Comparison of ENCODE assay signal across 7 mouse cellular contexts in the genomic region with DNA sequence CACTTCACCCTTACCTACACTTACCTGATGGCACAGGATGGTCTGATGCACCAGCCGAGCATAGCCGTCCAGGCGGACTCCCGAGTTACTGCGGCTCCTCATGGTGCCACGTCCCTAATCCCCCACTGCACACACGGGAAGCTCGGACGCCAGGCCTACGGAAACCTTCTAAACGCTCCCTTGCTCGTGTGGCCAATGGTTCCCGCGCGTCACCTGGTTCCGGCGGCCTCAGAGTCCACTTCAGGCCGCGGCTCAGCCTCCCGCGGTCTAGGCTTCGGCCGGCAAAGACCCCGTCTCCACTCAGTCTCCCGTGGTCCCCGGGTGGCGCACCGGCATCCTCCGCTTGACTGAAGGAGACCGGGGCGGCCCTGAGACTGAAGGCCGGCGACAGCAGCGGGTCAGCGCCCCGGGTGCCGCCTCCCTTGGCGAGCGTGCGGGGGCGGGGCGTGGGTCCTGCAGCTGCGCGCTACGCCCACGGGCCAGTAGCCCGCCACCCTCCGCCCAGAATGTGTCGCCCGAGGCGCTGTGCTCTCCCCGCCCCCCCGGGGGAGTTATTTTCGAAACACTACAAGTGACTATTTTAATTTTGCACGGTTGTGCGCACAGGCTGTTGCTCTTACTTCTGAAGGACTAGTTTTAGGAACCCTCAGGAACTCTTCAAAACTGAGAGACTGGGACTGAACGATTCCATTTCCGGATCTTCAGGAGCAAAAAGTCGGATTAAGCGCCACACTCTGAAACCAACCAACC. TPM values are rescaled to one million over a fixed set of nuclear protein-coding genes. Genes with fewer than 3 reads are reported as not detected.
DNase-seq lines count a peak whose midpoint lies in the region; ATAC-seq and TF ChIP-seq lines count a peak whose summit lies in the region.

TSS of gene Phka1 (minus strand) at position 424 of the 750 bp plus-strand sequence.

- H3K9ac ChIP-seq in embryonic facial prominence, embryonic 13.5 days, result peak within 1 kb of the TSS; percentile 72
- peak within 1 kb of the TSS; percentile 74 for H3K9ac ChIP-seq in heart, adult 2 months (ENCODE audit: low read depth, low read length)
- peak within 1 kb of the TSS; percentile 66 for H3K9ac ChIP-seq in limb, embryonic 13.5 days
- H3K9ac ChIP-seq in midbrain, embryonic 15.5 days, result peak within 1 kb of the TSS; percentile 51

- no peaks in the 10 kb centered on the region for H3K36me3 ChIP-seq in embryonic facial prominence, embryonic 13.5 days
- H3K36me3 ChIP-seq in heart, adult 2 months (ENCODE audit: control insufficient read depth, insufficient read depth, low read length), result no peaks in the 10 kb centered on the region
- H3K36me3 ChIP-seq in limb, embryonic 13.5 days, result no peaks in the 10 kb centered on the region
- H3K36me3 ChIP-seq in midbrain, embryonic 15.5 days (replicated peaks), result no peaks in the 10 kb centered on the region
- H3K36me3 ChIP-seq in spleen, adult 2 months (ENCODE audit: control insufficient read depth, insufficient read depth, low read length), result no peaks in the 10 kb centered on the region

- peak; percentile 52; the same call in 1 of the 2 replicates for ATAC-seq in embryonic facial prominence, embryonic 13.5 days (ENCODE audit: insufficient number of reproducible peaks, insufficient read depth, low FRiP score, low TSS enrichment, low read depth)
- peak; percentile 89 for ATAC-seq in limb, embryonic 13.5 days (ENCODE audit: low FRiP score, low read depth)
- ATAC-seq in midbrain, embryonic 15.5 days (replicated peaks), result peak; percentile 91

- peak; percentile 48 to 55 for DNase-seq in adrenal gland, postnatal 4 days (ENCODE audit: low spot score in 2 of 2)
- DNase-seq in heart, adult 2 months, result peak; percentile 91 to 93
- DNase-seq in kidney, adult 9 months, result peak; percentile 82
- peak; percentile 33 to 78 for DNase-seq in spleen, adult 2 months (ENCODE audit: low read depth in 1 of 2, low spot score in 2 of 2)

- peaks cover 35% of the 10 kb centered on the region for H3K27me3 ChIP-seq in embryonic facial prominence, embryonic 13.5 days
- no peaks in the 10 kb centered on the region for H3K27me3 ChIP-seq in heart, adult 2 months (ENCODE audit: control insufficient read depth, insufficient read depth, low read length)
- peaks cover 33% of the 10 kb centered on the region for H3K27me3 ChIP-seq in limb, embryonic 13.5 days
- H3K27me3 ChIP-seq in midbrain, embryonic 15.5 days (replicated peaks), result peaks cover 3% of the 10 kb centered on the region; the same call in 1 of the 2 replicates
- H3K27me3 ChIP-seq in spleen, adult 2 months (ENCODE audit: control insufficient read depth, insufficient read depth, low read length), result no peaks in the 10 kb centered on the region

- no peaks in the 10 kb centered on the region for H3K4me1 ChIP-seq in embryonic facial prominence, embryonic 13.5 days
- peaks cover 5% of the 10 kb centered on the region for H3K4me1 ChIP-seq in heart, adult 2 months (ENCODE audit: control insufficient read depth, insufficient read depth, low read length)
- H3K4me1 ChIP-seq in limb, embryonic 13.5 days, result no peaks in the 10 kb centered on the region
- H3K4me1 ChIP-seq in midbrain, embryonic 15.5 days, result peaks cover 7% of the 10 kb centered on the region; the same call in 1 of the 2 replicates
- no peaks in the 10 kb centered on the region; the same call in 1 of the 2 replicates for H3K4me1 ChIP-seq in spleen, adult 2 months (ENCODE audit: control insufficient read depth, insufficient read depth, insufficient read length)

- peak; percentile 56 for TF ChIP-seq POLR2A in heart, adult 2 months (IDR thresholded peaks at IDR 0.05; ENCODE audit: insufficient read depth, low read depth, low read length)
- no peak for TF ChIP-seq POLR2A in spleen, adult 2 months (IDR thresholded peaks at IDR 0.05; ENCODE audit: low read depth, low read length)

- intact Hi-C loops in heart, adult 2 months (cut with DNase I), result no loop called here

- TF ChIP-seq CTCF in heart, adult 2 months (IDR thresholded peaks at IDR 0.05), result peak; percentile 37
- no peak for TF ChIP-seq CTCF in spleen, adult 2 months (IDR thresholded peaks at IDR 0.05; ENCODE audit: extremely low read depth, insufficient read depth, insufficient read length, insufficient replicate concordance)

- no peak for TF ChIP-seq EP300 in heart, adult 2 months (IDR thresholded peaks at IDR 0.05; ENCODE audit: insufficient read depth, low read depth, low read length)

- no peaks in the 10 kb centered on the region for H3K79me2 ChIP-seq in heart, adult 2 months (replicated peaks; ENCODE audit: control insufficient read depth, insufficient read depth, low read length)

- no peaks in the 10 kb centered on the region for H3K9me3 ChIP-seq in embryonic facial prominence, embryonic 13.5 days
- H3K9me3 ChIP-seq in limb, embryonic 13.5 days, result no peaks in the 10 kb centered on the region
- H3K9me3 ChIP-seq in midbrain, embryonic 15.5 days, result no peaks in the 10 kb centered on the region

- H3K27ac ChIP-seq in embryonic facial prominence, embryonic 13.5 days, result no peak within 1 kb of the TSS
- peak within 1 kb of the TSS; percentile 75 for H3K27ac ChIP-seq in heart, adult 2 months
- no peak within 1 kb of the TSS for H3K27ac ChIP-seq in limb, embryonic 13.5 days
- H3K27ac ChIP-seq in midbrain, embryonic 15.5 days, result no peak within 1 kb of the TSS
- peak within 1 kb of the TSS; percentile 62 for H3K27ac ChIP-seq in spleen, adult 2 months (ENCODE audit: insufficient read depth, low read length)

- peak within 1 kb of the TSS; percentile 62 for H3K4me2 ChIP-seq in embryonic facial prominence, embryonic 13.5 days
- H3K4me2 ChIP-seq in limb, embryonic 13.5 days (replicated peaks), result peak within 1 kb of the TSS; percentile 63
- peak within 1 kb of the TSS; percentile 61 for H3K4me2 ChIP-seq in midbrain, embryonic 15.5 days

- WGBS in embryonic facial prominence, embryonic 13.5 days, result 23% methylated on average over 53 of the region's 60 CpGs
- 19% methylated on average over 60 of the region's 60 CpGs for WGBS in heart, adult 2 months
- WGBS in limb, embryonic 13.5 days, result 18% methylated on average over 53 of the region's 60 CpGs
- WGBS in midbrain, embryonic 15.5 days, result 23% methylated on average over 60 of the region's 60 CpGs
- 23% methylated on average over 60 of the region's 60 CpGs for WGBS in spleen, adult 2 months

- peak within 1 kb of the TSS; percentile 54 for H3K4me3 ChIP-seq in embryonic facial prominence, embryonic 13.5 days
- H3K4me3 ChIP-seq in heart, adult 2 months, result peak within 1 kb of the TSS; percentile 67
- peak within 1 kb of the TSS; percentile 58 for H3K4me3 ChIP-seq in limb, embryonic 13.5 days
- H3K4me3 ChIP-seq in midbrain, embryonic 15.5 days, result peak within 1 kb of the TSS; percentile 57
- H3K4me3 ChIP-seq in spleen, adult 2 months (ENCODE audit: extremely low read depth, insufficient read depth, insufficient read length), result peak within 1 kb of the TSS; percentile 69

RNA-seq across cellular contexts. Expression of gene Phka1, which starts in this region (rescaled TPM):
- 10 to 100 TPM; 15.5 to 17.0 TPM for total RNA-seq in adrenal gland, postnatal 4 days (2021)
- polyA plus RNA-seq in embryonic facial prominence, embryonic 13.5 days (2015; fragmentation: Nextera tagmentation; extraction: Ambion mirVana), result 9.6 and 10.5 TPM in 2 replicates
- total RNA-seq in heart, adult 2 months (2021), result 10 to 100 TPM; 36.1 to 39.2 TPM
- 11.5 and 22.6 TPM in 2 replicates for polyA plus RNA-seq in heart, adult 2 months (2012; rRNA removed)
- 14.6 and 16.2 TPM in 2 replicates for polyA plus RNA-seq in limb, embryonic 13.5 days (2015; fragmentation: Nextera tagmentation; extraction: Ambion mirVana)
- polyA plus RNA-seq in midbrain, embryonic 15.5 days (2015; fragmentation: Nextera tagmentation; extraction: Ambion mirVana), result 7.5 and 8.1 TPM in 2 replicates
- polyA plus RNA-seq in spleen, adult 2 months (2012; rRNA removed), result 3.4 and 3.5 TPM in 2 replicates

Comparison
In these comparisons a context has a peak if more than half of its experiments do, and no peak if none do; other contexts are left out.
1. H3K27ac ChIP-seq: peak in heart, adult 2 months (single experiment) and spleen, adult 2 months (single experiment); none in embryonic facial prominence, embryonic 13.5 days (single experiment), limb, embryonic 13.5 days (single experiment) and midbrain, embryonic 15.5 days (single experiment).
2. Peak in every context shown above with its lines, with median percentiles within 50 percentile points of each other: DNase-seq, ATAC-seq, H3K4me2 ChIP-seq, H3K4me3 ChIP-seq and H3K9ac ChIP-seq.